8 mouse cellular contexts compared by ENCODE assay signal in genomic region chrX:42148788-42149556, GRCm38 (mm10). TPM values are rescaled to one million over a fixed set of nuclear protein-coding genes. Genes with fewer than 3 reads are reported as not detected.
DNase-seq lines count a peak whose midpoint lies in the region; ATAC-seq and TF ChIP-seq lines count a peak whose summit lies in the region.

Gene Stag2, plus strand, starts transcription at chrX:42149317.

- TF ChIP-seq CTCF in left cerebral cortex, adult 2 months (IDR thresholded peaks at IDR 0.05), result peak; percentile 74

- no peaks in the 10 kb centered on the region for H3K36me3 ChIP-seq in hindbrain, embryonic 14.5 days (replicated peaks; ENCODE audit: control insufficient read depth, insufficient read depth)
- no peaks in the 10 kb centered on the region for H3K36me3 ChIP-seq in macrophage (ENCODE audit: inconsistent target)

- peak within 1 kb of the TSS; percentile 54 for H3K4me2 ChIP-seq in hindbrain, embryonic 14.5 days (replicated peaks)

- 16% methylated on average over 50 of the region's 76 CpGs for WGBS in hindbrain, embryonic 14.5 days
- WGBS in macrophage (ENCODE audit: missing documents), result 14% methylated on average over 45 of the region's 76 CpGs

- no peaks in the 10 kb centered on the region for H3K9me3 ChIP-seq in hindbrain, embryonic 14.5 days (ENCODE audit: control insufficient read depth, low read length)

- intact Hi-C loops in left cerebral cortex, adult 2 months (cut with DNase I), result loop anchor here (1.0 kb wide), 2 partner anchors 81 to 116 kb away; no protein-coding TSS in a partner anchor

- H3K27ac ChIP-seq in hindbrain, embryonic 14.5 days, result peak within 1 kb of the TSS; percentile 99
- H3K27ac ChIP-seq in left cerebral cortex, adult 2 months, result peak within 1 kb of the TSS; percentile 98
- peak within 1 kb of the TSS; percentile 92 for H3K27ac ChIP-seq in macrophage

- H3K79me2 ChIP-seq in macrophage (ENCODE audit: inconsistent target), result peaks cover 19% of the 10 kb centered on the region

- peak within 1 kb of the TSS; percentile 91 for H3K9ac ChIP-seq in hindbrain, embryonic 14.5 days

- DNase-seq in T-cell, adult 2 months (ENCODE audit: low spot score), result peak; percentile 89
- peak; percentile 86 to 92 for DNase-seq in cerebellum, postnatal 25 days
- peak; percentile 55 to 59 for DNase-seq in frontal cortex, postnatal 25 days (ENCODE audit: low spot score in 2 of 2)
- peak; percentile 85 for DNase-seq in hindbrain, embryonic 14.5 days (ENCODE audit: low spot score)
- DNase-seq in left cerebral cortex, adult 2 months (ENCODE audit: extremely low spot score in 1 of 2, low spot score in 2 of 2), result peak; percentile 84 to 86
- DNase-seq in right cerebral cortex, adult 18-20 months, result peak; percentile 88
- DNase-seq in urinary bladder, adult 2 months (ENCODE audit: low spot score), result peak; percentile 75

- no peaks in the 10 kb centered on the region for H3K4me1 ChIP-seq in hindbrain, embryonic 14.5 days (replicated peaks; ENCODE audit: control insufficient read depth, insufficient read depth, low read length)

- peak; percentile 86 for ATAC-seq in hindbrain, embryonic 14.5 days (ENCODE audit: low FRiP score)

- peak within 1 kb of the TSS; percentile 65 for H3K4me3 ChIP-seq in hindbrain, embryonic 14.5 days (replicated peaks; ENCODE audit: low read length)
- peak within 1 kb of the TSS; percentile 60 for H3K4me3 ChIP-seq in left cerebral cortex, adult 2 months
- H3K4me3 ChIP-seq in macrophage (ENCODE audit: inconsistent target), result peak within 1 kb of the TSS; percentile 55

- no peaks in the 10 kb centered on the region for H3K27me3 ChIP-seq in hindbrain, embryonic 14.5 days (ENCODE audit: control insufficient read depth, insufficient read depth, low read length)

RNA-seq across cellular contexts. Expression of gene Stag2, which starts in this region (rescaled TPM):
- polyA plus RNA-seq in hindbrain, embryonic 14.5 days (2014; fragmentation: Nextera tagmentation; extraction: Ambion mirVana), result 29.4 and 30.2 TPM in 2 replicates
- total RNA-seq in left cerebral cortex, adult 2 months (2021), result 10 to 100 TPM; 44.6 to 53.2 TPM
- total RNA-seq in macrophage (2018; cell fraction: chromatin; rRNA removed), result 100 to 1,000 TPM in 24 of 26 experiments, 10 to 100 TPM in 2; 94.2 to 176 (median 138) TPM
- 10 to 100 TPM; 40.1 to 82.4 (median 62.5) TPM for total RNA-seq in macrophage (2018; cell fraction: cytosol; rRNA removed)
- total RNA-seq in macrophage (2018; cell fraction: nucleus; rRNA removed), result 100 to 1,000 TPM in 8 of 26 experiments, 10 to 100 TPM in 18; 63.3 to 152 (median 89.6) TPM
- polyA plus RNA-seq in macrophage (2018), result 46.5 to 47.0 TPM (median 46.7 TPM) in 3 replicates
- 28.9 and 32.9 TPM in 2 replicates for polyA plus RNA-seq in urinary bladder, adult 2 months (2012; rRNA removed)

Comparison
In these comparisons a context has a peak if more than half of its experiments do, and no peak if none do; other contexts are left out.
1. Peak in every context shown above with its lines: DNase-seq, ATAC-seq, H3K4me3 ChIP-seq and H3K27ac ChIP-seq.